Mouse (Mus musculus) stomach, postnatal 0 days (tissue): Measurements from ENCODE around the gene Fzd1.

ENCODE experiments used
- CTCF ChIP-seq: IDR thresholded peaks from 2 replicates; pipeline ENCODE4 v1.5.1; 2016; ENCODE audit warnings: antibody characterized with exemption, low read depth, mild to moderate bottlenecking, moderate library complexity
- EP300 ChIP-seq: optimal IDR thresholded peaks from 2 replicates; pipeline ENCODE3; 2016; ENCODE audit warnings: antibody characterized with exemption

DNA sequence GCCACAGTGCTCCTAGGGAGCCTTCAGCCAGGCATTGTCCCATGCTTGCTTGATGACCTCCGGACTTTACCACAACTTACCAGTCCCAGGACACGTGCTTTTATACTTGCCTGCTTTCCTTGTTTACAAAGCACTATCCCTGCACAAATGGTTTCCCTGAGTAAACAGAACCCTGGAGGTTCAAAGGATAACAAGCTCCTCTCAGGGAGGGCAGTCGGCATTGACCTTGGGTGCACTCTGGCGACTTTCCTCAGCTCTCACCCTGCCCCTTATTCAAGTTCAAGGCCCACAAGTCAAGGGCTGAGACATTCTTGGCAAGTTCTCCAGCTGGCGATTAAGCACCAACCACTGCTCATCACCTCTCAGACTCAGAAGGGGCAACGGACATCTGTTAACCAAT is 20.8 kb downstream of the Fzd1 start:
- TF ChIP-seq CTCF (no peak), EP300 (no peak)
